Mouse (Mus musculus) embryonic facial prominence, embryonic 13.5 days (tissue): ENCODE results near the gene Mbd6. TPM values are rescaled to one million over a fixed set of nuclear protein-coding genes. Genes with fewer than 3 reads are reported as not detected.
A peak's percentile ranks its signal among the peaks of the same experiment; 100 is the strongest.

Source experiments
- ATAC-seq: fragments of 200-750 bp; cut with Nextera tagmentation; 2 replicates; pipeline ENCODE4 v1.8.0; 2017; ENCODE audit warnings: low read depth; ENCODE audit not compliant: insufficient number of reproducible peaks, insufficient read depth, low FRiP score, low TSS enrichment
- H3K27ac ChIP-seq: fragments of 300-500 bp; sonication (generic); 2 replicates; pipeline ENCODE4 v1.5.1; 2015; ENCODE audit warnings: moderate library complexity, mild to moderate bottlenecking, inconsistent platforms
- H3K27me3 ChIP-seq: fragments of 300-500 bp; sonication (generic); 2 replicates; pipeline ENCODE4 v1.6.1; 2015; ENCODE audit warnings: mild to moderate bottlenecking, inconsistent platforms
- H3K36me3 ChIP-seq: fragments of 300-500 bp; sonication (generic); 2 replicates; pipeline ENCODE4 v1.6.1; 2015; ENCODE audit warnings: mild to moderate bottlenecking, inconsistent platforms
- H3K4me1 ChIP-seq: fragments of 300-500 bp; sonication (generic); 2 replicates; pipeline ENCODE4 v1.6.1; 2015; ENCODE audit warnings: inconsistent platforms
- H3K4me2 ChIP-seq: fragments of 300-500 bp; sonication (generic); 2 replicates; pipeline ENCODE4 v1.6.1; 2015; ENCODE audit warnings: moderate library complexity, mild to moderate bottlenecking, inconsistent platforms
- H3K4me3 ChIP-seq: fragments of 300-500 bp; sonication (generic); 2 replicates; pipeline ENCODE4 v1.5.1; 2015; ENCODE audit warnings: mild to moderate bottlenecking, inconsistent platforms
- H3K9ac ChIP-seq: fragments of 300-500 bp; sonication (generic); 2 replicates; pipeline ENCODE4 v1.6.1; 2015; ENCODE audit warnings: mild to moderate bottlenecking, inconsistent platforms
- H3K9me3 ChIP-seq: fragments of 300-500 bp; sonication (generic); 2 replicates; pipeline ENCODE4 v1.6.1; 2016; ENCODE audit warnings: inconsistent platforms
- WGBS: fragments of 180-500 bp; shearing (Covaris S2); methylation state at CpG from one replicate; pipeline ENCODE4 v1.1.7; 2015; ENCODE audit warnings: mixed read lengths; 5-methylcytosine and 5-hydroxymethylcytosine counted together
- polyA plus RNA-seq: library from polyadenylated mRNA; unstranded; fragments of >200 nt; fragmentation: Nextera tagmentation; extraction: Ambion mirVana; gene quantifications from 2 replicates; pipeline ENCODE4 v1.2.1, GENCODE M21; 2015

Gene Mbd6
- polyA plus RNA-seq, 1 experiment from 2014 or later, result 19.2 TPM

DNA sequence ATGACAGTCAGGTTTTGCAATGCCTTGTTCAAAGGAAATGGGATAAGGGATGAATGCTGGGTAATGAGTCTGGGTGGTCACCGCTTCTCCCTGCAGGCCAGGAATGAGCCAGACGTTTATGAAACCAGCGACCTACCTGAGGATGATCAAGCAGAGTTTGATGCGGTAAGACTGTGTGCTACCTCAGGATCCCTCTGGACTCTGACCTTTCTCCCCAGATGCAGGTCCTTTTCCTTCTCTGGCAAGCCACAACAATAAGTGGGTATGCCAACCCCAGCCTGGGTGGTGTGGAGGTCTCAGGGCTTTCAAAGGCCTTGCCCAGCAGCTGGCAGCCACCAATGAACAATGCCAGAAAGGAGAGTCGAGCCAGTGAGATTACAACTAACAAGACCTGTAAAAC, 21.5 kb downstream of the Mbd6 start:
- H3K9me3 ChIP-seq, result no peaks in the 10 kb centered on the region
- peak overlapping the region; percentile 93 for H3K4me2 ChIP-seq
- no peak for ATAC-seq
- peak overlapping the region; percentile 98 for H3K4me3 ChIP-seq
- peaks cover 29% of the 10 kb centered on the region for H3K4me1 ChIP-seq
- 74% methylated on average over 5 of the region's 5 CpGs for WGBS
- H3K36me3 ChIP-seq, result peaks cover 40% of the 10 kb centered on the region
- H3K9ac ChIP-seq, result peak overlapping the region; percentile 100
- H3K27ac ChIP-seq, result no peak overlapping the region
- H3K27me3 ChIP-seq, result peaks cover 22% of the 10 kb centered on the region

DNA sequence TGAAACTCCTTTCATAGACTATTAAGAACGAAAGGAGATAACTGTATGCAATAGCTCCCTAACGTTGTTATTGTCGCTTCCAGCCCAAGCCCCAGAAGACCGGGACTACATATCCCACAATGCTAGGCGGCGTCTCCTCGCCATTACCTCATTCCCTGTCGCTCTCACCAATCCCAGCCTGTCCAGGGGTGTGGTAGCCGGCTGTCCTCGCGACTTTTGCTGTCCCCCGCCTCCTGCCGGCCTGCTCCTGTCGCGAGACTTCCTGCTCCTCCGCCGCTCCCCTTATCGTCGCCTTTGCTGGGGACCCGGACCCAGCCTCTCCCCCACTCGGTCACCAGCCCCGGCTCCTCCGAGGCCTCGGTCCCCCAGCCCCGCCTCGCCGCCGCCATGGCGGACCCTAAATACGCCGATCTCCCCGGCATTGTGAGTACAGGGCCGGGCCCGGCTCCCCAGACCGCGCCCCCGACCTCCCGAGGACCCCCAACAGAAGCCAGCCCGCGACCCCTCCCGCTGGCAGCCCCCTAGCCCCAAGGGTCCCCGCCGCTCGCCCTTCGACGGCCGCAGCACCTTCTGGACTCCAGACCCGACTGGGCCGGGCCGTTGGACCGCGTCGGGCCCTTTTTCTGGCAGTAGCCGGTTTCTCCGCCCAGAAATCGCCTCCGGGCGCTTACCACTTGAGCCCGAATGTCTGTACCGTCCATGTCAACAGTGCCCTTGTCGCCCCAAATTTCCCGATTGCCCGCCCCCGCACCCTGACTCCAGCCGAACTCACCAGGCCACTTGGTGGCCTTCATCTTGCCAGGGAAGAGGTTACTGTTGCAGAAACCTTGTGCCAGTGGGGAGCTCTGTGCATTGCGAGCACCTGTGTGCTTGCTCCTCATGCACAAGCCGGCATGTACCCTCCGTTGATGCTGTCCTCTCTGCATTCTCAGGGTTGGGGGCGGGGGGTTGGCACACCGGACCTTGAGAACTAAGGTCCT, 22.4 kb downstream of the Mbd6 start, which contains the start of gene Dctn2:
Dctn2 (plus strand) TSS at position 257 of the 980 bp plus-strand sequence.
- H3K4me2 ChIP-seq, result peak within 1 kb of the TSS; percentile 93
- peaks cover 31% of the 10 kb centered on the region for H3K36me3 ChIP-seq
- H3K9ac ChIP-seq, result peak within 1 kb of the TSS; percentile 100
- WGBS, result under 1% methylated on average over 70 of the region's 70 CpGs
- peak within 1 kb of the TSS; percentile 82 for H3K27ac ChIP-seq
- H3K27me3 ChIP-seq, result peaks cover 30% of the 10 kb centered on the region
- peaks cover 34% of the 10 kb centered on the region for H3K4me1 ChIP-seq
- no peaks in the 10 kb centered on the region for H3K9me3 ChIP-seq
- peak within 1 kb of the TSS; percentile 98 for H3K4me3 ChIP-seq
- ATAC-seq, result peak; percentile 97

DNA sequence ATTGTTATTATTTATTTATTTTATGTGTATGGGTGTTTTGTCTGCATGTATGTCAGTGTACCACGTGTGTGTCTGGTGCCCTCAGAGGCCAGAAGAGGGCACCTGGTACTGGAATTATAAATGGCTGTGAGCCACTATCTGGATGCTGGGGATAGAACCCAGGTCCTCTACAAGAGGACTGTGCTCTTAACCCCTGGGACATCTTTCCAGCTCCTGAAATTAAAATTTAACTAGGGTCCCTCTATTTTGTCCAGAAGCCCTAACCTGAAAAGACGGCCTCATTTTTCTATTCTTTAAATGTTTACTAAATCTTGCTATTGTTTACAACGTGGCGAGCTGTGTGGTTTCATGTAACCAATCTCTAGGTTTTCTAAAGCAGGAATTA, 23.1 kb downstream of the Mbd6 start:
- Histone ChIP-seq H3K27me3 (peaks cover 34% of the 10 kb centered on the region), H3K4me2 (peak overlapping the region; percentile 93), H3K9ac (no peak overlapping the region), H3K4me1 (peaks cover 34% of the 10 kb centered on the region), H3K4me3 (peak overlapping the region; percentile 98), H3K36me3 (peaks cover 24% of the 10 kb centered on the region), H3K9me3 (no peaks in the 10 kb centered on the region), H3K27ac (0 out of 2 replicates have a peak overlapping the region, but pooled peaks have one; percentile 82)
- WGBS, result 29% methylated on average over 4 of the region's 4 CpGs
- no peak for ATAC-seq

DNA sequence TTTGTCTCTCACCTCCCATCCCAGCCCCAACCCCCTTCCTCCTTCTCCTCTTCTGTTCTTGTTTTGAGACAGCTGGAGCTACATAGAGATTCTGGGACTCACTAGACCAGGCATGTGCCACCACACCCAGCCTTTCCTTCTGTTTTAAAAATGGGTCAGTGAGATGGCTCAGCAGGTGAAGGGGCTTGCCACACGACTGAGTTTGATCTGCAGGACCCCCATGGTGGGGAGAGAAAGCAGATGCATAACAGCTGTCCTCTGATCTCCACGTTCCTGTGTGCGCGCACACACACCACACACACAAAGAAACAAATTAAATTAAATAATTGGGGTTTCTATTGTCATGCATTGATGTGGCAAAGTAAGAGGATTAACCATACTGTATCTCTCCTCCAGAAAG, 23.8 kb downstream of the Mbd6 start:
- no peak for ATAC-seq
- Histone ChIP-seq H3K4me1 (peaks cover 34% of the 10 kb centered on the region), H3K27me3 (peaks cover 34% of the 10 kb centered on the region), H3K9ac (no peak overlapping the region), H3K9me3 (no peaks in the 10 kb centered on the region), H3K4me3 (no peak overlapping the region), H3K4me2 (no peak overlapping the region), H3K36me3 (peaks cover 17% of the 10 kb centered on the region), H3K27ac (no peak overlapping the region)
- WGBS, result 66% methylated on average over 4 of the region's 4 CpGs

DNA sequence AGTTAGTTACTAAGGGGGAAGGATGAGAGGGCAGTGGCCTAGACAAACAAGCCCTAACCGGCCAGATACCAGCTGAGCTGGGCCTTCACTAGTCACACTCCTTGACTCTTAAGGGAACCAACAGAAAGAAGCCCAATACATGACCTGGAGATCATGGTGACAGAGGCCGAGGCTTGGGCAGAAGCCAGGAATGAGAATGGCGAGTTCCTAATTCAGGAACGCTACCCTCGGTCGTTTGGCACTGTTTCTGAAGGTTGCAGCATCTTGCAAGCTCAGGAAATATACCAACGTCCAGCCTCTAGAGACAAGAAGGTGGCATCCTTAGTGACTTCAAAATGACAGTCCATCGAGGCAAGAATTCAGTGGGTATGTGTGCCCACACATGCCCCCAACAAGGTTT, 24.5 kb downstream of the Mbd6 start:
- Histone ChIP-seq H3K9me3 (no peaks in the 10 kb centered on the region), H3K4me3 (no peak overlapping the region), H3K4me1 (peaks cover 34% of the 10 kb centered on the region), H3K9ac (no peak overlapping the region), H3K36me3 (peaks cover 14% of the 10 kb centered on the region), H3K4me2 (no peak overlapping the region), H3K27me3 (peaks cover 34% of the 10 kb centered on the region), H3K27ac (no peak overlapping the region)
- 72% methylated on average over 8 of the region's 8 CpGs for WGBS
- ATAC-seq, result no peak

DNA sequence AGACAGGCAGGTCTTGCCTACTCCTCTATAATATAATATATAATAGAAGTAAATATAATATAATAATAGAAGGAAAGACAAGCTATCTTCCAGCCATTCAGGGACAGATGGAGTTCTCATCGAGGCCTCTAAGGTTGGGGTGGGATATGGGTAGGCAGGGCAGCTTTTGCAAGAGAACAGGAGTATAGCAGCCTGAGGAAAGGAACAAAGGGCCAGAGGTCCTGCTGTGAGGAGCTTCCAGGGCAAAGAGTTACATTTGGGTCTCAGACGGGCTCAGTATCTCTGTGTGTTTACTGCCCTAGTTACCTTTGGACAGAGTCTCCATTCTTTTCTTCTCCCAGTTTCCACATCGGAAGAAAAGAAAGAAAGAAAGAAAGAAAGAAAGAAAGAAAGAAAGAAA, 25.2 kb downstream of the Mbd6 start:
- H3K4me2 ChIP-seq, result no peak overlapping the region; the same call in 1 of the 2 replicates
- H3K4me1 ChIP-seq, result peaks cover 29% of the 10 kb centered on the region
- H3K36me3 ChIP-seq, result peaks cover 9% of the 10 kb centered on the region
- H3K27me3 ChIP-seq, result peaks cover 34% of the 10 kb centered on the region
- H3K27ac ChIP-seq, result no peak overlapping the region
- no peak overlapping the region; the same call in 1 of the 2 replicates for H3K4me3 ChIP-seq
- H3K9ac ChIP-seq, result no peak overlapping the region
- no peaks in the 10 kb centered on the region for H3K9me3 ChIP-seq
- no peak for ATAC-seq
- WGBS, result 37% methylated on average over 3 of the region's 3 CpGs

DNA sequence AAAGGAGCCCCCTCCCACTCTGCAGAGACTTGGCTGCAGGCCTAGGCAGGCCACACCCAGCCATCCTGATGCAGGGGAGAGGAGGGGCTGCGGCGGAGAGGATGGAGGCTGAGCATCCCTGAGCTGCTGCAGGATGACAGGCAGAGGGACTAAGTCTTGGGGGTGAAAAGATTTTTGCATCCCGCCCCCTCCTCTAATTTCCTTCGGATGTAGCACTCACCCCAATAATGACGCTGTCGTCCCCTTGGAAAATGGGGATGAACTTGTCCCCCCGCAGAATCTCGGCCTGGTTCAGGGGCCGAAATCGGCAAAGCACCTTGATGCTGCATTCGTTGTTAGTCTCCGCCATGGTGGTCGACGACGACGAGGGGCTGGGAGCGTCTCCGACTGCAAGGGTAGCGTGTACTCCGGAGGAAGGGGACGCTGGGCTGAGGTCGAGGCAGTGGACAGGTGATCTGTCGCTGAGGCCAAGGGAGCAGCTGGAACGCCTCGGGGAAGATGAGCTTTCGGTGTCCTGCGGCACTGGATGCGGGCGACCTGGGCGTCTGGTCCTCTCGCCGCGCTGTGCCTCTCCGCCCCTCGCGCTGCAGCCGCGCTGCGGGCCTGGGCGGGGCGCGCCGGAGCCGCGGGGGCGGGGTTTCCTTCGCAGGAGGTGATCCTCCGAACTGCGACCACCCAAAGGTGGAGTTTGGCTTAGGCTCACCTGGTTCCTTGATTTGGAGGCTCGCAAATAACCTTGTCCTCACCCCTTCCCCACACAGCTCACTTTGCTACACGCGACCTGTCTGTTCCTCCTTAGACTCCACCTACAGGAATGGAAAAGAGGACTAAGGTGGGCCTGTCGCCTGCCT, 26.0 kb downstream of the Mbd6 start, which contains the start of gene Kif5a:
Kif5a (minus strand) TSS at position 801 of the 851 bp plus-strand sequence.
- peak within 1 kb of the TSS; percentile 54 for H3K4me3 ChIP-seq
- no peaks in the 10 kb centered on the region for H3K9me3 ChIP-seq
- ATAC-seq, result no peak
- H3K9ac ChIP-seq, result peak within 1 kb of the TSS; percentile 70
- under 1% methylated on average over 53 of the region's 53 CpGs for WGBS
- H3K4me1 ChIP-seq, result peaks cover 20% of the 10 kb centered on the region
- peak within 1 kb of the TSS; percentile 91 for H3K4me2 ChIP-seq
- no peak within 1 kb of the TSS for H3K27ac ChIP-seq
- H3K36me3 ChIP-seq, result 0 out of 2 replicates have a peak, but pooled peaks cover under 1% of the 10 kb centered on the region
- H3K27me3 ChIP-seq, result peaks cover 34% of the 10 kb centered on the region

DNA sequence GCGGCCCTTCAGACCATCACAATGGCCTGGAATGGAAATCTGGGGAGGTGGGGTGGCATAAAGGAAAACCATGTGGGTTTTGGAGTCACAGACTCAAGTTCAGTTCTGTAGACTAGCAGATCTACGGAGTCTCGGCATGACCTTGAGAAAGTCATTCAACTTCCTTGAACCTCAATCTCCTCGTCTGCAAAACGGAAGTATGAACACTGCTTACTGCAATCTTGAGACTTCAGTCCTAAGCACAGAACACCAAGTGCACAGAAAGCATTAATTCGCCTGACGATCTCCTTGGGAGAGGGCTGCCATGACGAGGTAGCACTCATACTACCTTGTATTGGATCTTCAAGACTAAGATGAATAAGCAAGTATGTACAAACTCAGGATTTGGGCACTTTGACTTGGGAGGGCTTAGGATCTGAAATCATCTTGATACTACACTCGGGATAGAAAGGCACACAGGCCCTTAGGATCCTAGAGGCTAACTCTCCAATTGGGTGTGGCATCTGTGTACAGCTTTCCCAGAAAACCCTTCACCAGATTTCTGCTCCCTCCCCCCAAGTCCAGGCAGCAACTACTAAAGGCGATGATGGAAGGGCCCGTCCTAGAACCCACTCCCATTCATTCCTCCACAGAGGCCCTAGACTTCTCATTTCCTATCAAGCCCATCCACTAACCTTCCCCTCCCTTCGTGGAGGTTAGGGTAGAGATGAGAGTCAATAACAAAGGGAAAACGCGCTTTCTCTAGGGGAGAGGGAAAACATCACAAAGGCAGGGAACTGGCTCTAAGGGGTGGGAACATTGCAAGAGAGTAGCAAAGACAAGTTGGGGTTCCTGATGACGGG, 26.9 kb downstream of the Mbd6 start:
- no peak for ATAC-seq
- Histone ChIP-seq H3K9me3 (no peaks in the 10 kb centered on the region), H3K9ac (peak overlapping the region; percentile 70), H3K36me3 (no peaks in the 10 kb centered on the region), H3K4me1 (peaks cover 14% of the 10 kb centered on the region), H3K4me2 (peak overlapping the region; percentile 91), H3K4me3 (peak overlapping the region; percentile 54), H3K27me3 (peaks cover 34% of the 10 kb centered on the region), H3K27ac (no peak overlapping the region)
- WGBS, result 65% methylated on average over 15 of the region's 15 CpGs

DNA sequence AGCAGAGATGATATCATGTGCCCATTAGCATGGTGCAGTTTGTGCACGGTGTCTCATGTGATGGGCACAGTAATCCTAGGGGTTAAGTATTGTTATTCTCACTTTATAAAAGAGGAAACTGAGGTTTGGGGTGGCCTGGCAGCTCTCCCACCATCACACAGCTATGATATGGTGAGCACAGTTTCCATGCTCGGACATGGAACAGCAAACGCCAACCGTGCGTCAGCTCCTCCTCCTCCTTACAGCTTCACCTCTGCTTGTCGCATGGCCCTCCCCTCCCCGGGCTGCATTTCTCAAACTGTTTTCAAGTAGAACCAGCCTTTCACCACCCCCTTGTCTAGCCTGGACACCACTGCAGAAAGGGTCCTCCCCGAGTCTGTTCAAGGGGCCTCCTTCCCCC, 30.3 kb downstream of the Mbd6 start:
- no peaks in the 10 kb centered on the region for H3K36me3 ChIP-seq
- H3K4me2 ChIP-seq, result no peak overlapping the region
- no peaks in the 10 kb centered on the region for H3K9me3 ChIP-seq
- no peak overlapping the region for H3K27ac ChIP-seq
- H3K4me1 ChIP-seq, result peaks cover 12% of the 10 kb centered on the region
- H3K27me3 ChIP-seq, result peaks cover 22% of the 10 kb centered on the region
- WGBS, result 73% methylated on average over 8 of the region's 8 CpGs
- no peak overlapping the region for H3K9ac ChIP-seq
- no peak overlapping the region for H3K4me3 ChIP-seq
- ATAC-seq, result no peak

DNA sequence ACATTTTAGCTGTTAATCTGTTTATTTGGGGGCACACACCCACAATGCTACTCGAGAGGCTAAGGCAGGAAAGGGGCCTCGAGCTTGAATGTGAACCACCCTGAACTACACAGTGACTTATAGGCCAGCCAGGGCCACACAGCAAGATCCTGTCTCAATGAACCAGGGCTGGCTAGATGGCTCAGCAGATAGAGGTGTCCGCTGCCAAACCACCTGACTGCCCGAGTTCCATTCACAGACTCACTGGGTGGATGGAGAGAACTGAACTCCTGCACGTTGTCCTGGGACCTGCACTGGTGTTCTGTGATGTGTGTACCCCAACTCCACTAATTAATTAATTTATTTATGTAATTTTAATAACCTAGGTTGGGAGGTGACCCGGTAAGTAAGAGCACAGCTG, 31.0 kb downstream of the Mbd6 start:
- WGBS, result 79% methylated on average over 6 of the region's 6 CpGs

More for the DNA sequence above, 31.0 kb downstream of the Mbd6 start:
- Histone ChIP-seq H3K4me2 (no peak overlapping the region), H3K9ac (no peak overlapping the region), H3K9me3 (no peaks in the 10 kb centered on the region), H3K27ac (no peak overlapping the region), H3K36me3 (no peaks in the 10 kb centered on the region), H3K4me3 (no peak overlapping the region), H3K27me3 (peaks cover 16% of the 10 kb centered on the region; the same call in 1 of the 2 replicates), H3K4me1 (peaks cover 9% of the 10 kb centered on the region)
- no peak for ATAC-seq
